Mouse (Mus musculus): ENCODE data around the gene Nxpe2. TPM values are rescaled to one million over a fixed set of nuclear protein-coding genes. Genes with fewer than 3 reads are reported as not detected.

Nxpe2 gene
- polyA plus RNA-seq (2012; rRNA removed) = 1.2 and 1.3 TPM in 2 replicates

DNA sequence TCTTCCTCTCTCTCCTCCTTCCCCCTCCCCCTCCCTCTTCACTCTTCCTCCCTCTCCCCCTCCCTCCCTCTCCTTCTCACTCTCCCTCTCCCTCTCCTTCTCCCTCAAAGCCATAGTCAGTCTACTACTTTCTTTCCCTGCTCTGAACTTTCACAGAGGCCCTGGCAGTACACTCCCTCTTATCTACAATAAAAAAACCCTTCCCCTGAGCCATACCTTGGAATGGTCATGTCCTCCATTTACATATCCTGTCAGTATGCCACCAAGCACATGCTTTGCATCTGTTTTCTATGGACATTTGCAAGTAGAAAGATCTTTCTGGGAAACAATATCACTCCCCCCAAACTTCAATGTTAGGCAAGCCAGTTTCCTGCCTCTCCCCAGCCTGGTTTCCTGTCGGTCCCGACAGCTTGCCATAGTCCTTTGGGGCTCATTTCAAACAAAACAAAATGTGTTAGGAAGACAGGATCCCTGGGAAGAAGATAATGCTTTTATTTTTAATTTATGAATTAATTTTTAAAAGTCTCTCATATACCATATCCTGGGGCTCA is at the start of gene Nxpe2:
TSS of gene Nxpe2 (minus strand) at position 307 of the 551 bp plus-strand sequence.
- Histone ChIP-seq H3K4me3 (ENCODE audit: control insufficient read depth, low read depth, low read length) (no peak within 1 kb of the TSS), H3K27me3 (ENCODE audit: control insufficient read depth, insufficient read depth, low read length) (no peaks in the 10 kb centered on the region), H3K4me1 (ENCODE audit: control insufficient read depth, insufficient read depth, low read length) (no peaks in the 10 kb centered on the region), H3K27ac (ENCODE audit: control insufficient read depth, insufficient read depth, low read depth, low read length) (no peak within 1 kb of the TSS), H3K36me3 (ENCODE audit: control insufficient read depth, insufficient read depth, low read length) (no peaks in the 10 kb centered on the region)
- TF ChIP-seq CTCF (IDR thresholded peaks at IDR 0.05; ENCODE audit: control insufficient read depth, insufficient read depth, insufficient replicate concordance, low read depth, low read length) = no peak
- no peak for TF ChIP-seq POLR2A (IDR thresholded peaks at IDR 0.05; ENCODE audit: control insufficient read depth, low read depth, low read length)

DNA sequence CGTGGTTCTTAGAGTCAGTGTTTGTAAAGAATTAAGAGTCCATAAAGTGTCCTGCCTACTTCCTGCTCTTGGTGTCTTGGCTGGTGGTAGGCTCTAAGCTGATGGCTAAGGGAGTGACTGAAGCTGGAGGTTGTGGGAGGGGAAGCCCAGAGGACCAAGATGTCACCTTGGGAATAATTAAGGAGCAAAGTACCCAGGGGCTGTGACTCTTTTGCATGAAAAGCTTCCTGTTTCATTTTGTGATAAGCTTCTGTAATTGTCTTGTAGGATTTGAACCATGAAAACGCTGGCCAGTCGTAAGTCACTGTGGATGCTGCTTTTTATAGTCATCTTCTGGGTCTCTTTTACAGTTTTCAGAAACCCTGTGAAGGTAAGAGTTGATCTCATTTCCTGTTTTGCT is 36.7 kb upstream of the Nxpe2 start:
- TF ChIP-seq POLR2A (IDR thresholded peaks at IDR 0.05; ENCODE audit: control insufficient read depth, low read depth, low read length) (no peak), CTCF (IDR thresholded peaks at IDR 0.05; ENCODE audit: control insufficient read depth, insufficient read depth, insufficient replicate concordance, low read depth, low read length) (no peak)

DNA sequence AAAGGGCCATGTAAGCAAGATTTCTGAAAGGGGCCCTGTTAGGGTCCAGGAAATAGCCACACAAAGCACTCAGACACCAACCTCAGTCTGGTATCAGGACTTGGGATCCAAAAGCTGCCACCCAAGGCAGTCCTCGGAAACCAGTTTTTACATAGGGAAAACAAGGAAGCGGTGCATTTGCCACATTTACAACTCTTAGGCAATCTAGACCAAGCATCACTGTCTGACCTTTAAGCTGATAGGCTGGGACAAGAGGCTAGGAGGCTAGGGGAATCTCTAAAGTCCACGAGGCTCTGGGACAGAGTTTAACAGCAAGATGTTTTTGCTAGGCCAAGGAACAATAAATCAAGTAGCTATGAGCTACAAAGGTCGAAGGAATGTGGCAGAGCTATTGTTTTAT is 35.2 kb upstream of the Nxpe2 start:
- TF ChIP-seq CTCF (IDR thresholded peaks at IDR 0.05; ENCODE audit: control insufficient read depth, insufficient read depth, insufficient replicate concordance, low read depth, low read length) (no peak), POLR2A (IDR thresholded peaks at IDR 0.05; ENCODE audit: control insufficient read depth, low read depth, low read length) (no peak)
- no peak overlapping the region for H3K4me3 ChIP-seq (ENCODE audit: control insufficient read depth, low read depth, low read length)
- no peaks in the 10 kb centered on the region for H3K27me3 ChIP-seq (ENCODE audit: control insufficient read depth, insufficient read depth, low read length)
- no peaks in the 10 kb centered on the region for H3K4me1 ChIP-seq (ENCODE audit: control insufficient read depth, insufficient read depth, low read length)
- no peak overlapping the region for H3K27ac ChIP-seq (ENCODE audit: control insufficient read depth, insufficient read depth, low read depth, low read length)
- no peaks in the 10 kb centered on the region for H3K36me3 ChIP-seq (ENCODE audit: control insufficient read depth, insufficient read depth, low read length)

More for the DNA sequence above, 36.7 kb upstream of the Nxpe2 start:
- H3K36me3 ChIP-seq (ENCODE audit: control insufficient read depth, insufficient read depth, low read length) = no peaks in the 10 kb centered on the region
- no peak overlapping the region for H3K4me3 ChIP-seq (ENCODE audit: control insufficient read depth, low read depth, low read length)
- no peaks in the 10 kb centered on the region for H3K27me3 ChIP-seq (ENCODE audit: control insufficient read depth, insufficient read depth, low read length)
- H3K4me1 ChIP-seq (ENCODE audit: control insufficient read depth, insufficient read depth, low read length) = no peaks in the 10 kb centered on the region
- no peak overlapping the region for H3K27ac ChIP-seq (ENCODE audit: control insufficient read depth, insufficient read depth, low read depth, low read length)

DNA sequence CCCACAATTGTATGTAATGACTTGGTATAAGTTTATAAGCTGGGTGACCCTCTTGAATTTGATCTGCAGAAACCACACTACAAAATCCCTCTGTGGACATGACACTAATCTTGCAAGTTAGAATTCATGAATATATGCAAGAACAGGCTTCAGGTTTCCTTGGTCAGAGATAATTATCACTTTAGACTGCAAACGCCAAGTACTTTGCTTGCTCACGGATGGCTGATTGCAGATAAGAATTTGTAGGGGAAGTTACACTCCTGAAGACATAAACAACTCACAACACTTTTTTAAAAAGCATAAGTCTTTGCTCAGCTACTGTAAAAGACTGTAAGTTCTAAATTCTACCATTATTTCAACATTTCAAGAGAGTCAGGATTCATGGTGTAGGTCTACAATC is 21.1 kb upstream of the Nxpe2 start:
- Histone ChIP-seq H3K36me3 (ENCODE audit: control insufficient read depth, insufficient read depth, low read length) (no peaks in the 10 kb centered on the region), H3K4me3 (ENCODE audit: control insufficient read depth, low read depth, low read length) (no peak overlapping the region)

DNA sequence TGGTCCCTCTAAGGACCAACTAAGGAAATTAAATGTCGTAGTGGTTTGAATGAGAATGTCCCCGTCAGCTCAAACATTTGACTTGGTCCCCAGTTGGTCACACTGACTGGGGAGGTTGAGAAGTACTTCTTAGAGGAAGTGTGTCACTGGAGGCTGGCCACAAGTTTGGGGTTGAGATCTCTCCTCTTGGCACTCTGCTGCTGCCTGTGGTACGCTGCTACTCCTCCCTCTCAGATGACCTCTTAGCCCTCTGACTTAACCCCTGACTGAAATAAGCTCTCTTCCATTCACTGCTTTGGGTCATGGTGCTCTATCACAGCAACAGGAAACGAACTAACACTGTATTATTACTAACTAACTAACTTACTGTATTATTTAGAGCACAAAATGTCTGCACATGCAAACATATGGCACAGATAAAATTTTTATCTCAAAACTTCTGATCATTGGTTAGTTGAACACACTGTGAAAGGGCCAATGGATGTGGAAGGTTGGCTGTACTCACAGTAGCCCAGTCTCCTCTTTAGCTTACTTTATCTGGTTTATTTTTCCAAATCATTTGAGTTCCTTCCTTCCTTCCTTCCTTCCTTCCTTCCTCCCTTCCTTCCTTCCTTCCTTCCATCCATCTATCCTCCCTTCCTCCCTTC is 20.1 kb upstream of the Nxpe2 start:
- no peaks in the 10 kb centered on the region for H3K36me3 ChIP-seq (ENCODE audit: control insufficient read depth, insufficient read depth, low read length)
- TF ChIP-seq POLR2A (IDR thresholded peaks at IDR 0.05; ENCODE audit: control insufficient read depth, low read depth, low read length) = no peak
- TF ChIP-seq CTCF (IDR thresholded peaks at IDR 0.05; ENCODE audit: control insufficient read depth, insufficient read depth, insufficient replicate concordance, low read depth, low read length) = no peak
- no peak overlapping the region for H3K27ac ChIP-seq (ENCODE audit: control insufficient read depth, insufficient read depth, low read depth, low read length)
- H3K4me1 ChIP-seq (ENCODE audit: control insufficient read depth, insufficient read depth, low read length) = no peaks in the 10 kb centered on the region
- no peaks in the 10 kb centered on the region for H3K27me3 ChIP-seq (ENCODE audit: control insufficient read depth, insufficient read depth, low read length)
- no peak overlapping the region for H3K4me3 ChIP-seq (ENCODE audit: control insufficient read depth, low read depth, low read length)

More for the DNA sequence above, 21.1 kb upstream of the Nxpe2 start:
- Histone ChIP-seq H3K4me1 (ENCODE audit: control insufficient read depth, insufficient read depth, low read length) (no peaks in the 10 kb centered on the region), H3K27me3 (ENCODE audit: control insufficient read depth, insufficient read depth, low read length) (no peaks in the 10 kb centered on the region), H3K27ac (ENCODE audit: control insufficient read depth, insufficient read depth, low read depth, low read length) (no peak overlapping the region)
- TF ChIP-seq POLR2A (IDR thresholded peaks at IDR 0.05; ENCODE audit: control insufficient read depth, low read depth, low read length) (no peak), CTCF (IDR thresholded peaks at IDR 0.05; ENCODE audit: control insufficient read depth, insufficient read depth, insufficient replicate concordance, low read depth, low read length) (no peak)

DNA sequence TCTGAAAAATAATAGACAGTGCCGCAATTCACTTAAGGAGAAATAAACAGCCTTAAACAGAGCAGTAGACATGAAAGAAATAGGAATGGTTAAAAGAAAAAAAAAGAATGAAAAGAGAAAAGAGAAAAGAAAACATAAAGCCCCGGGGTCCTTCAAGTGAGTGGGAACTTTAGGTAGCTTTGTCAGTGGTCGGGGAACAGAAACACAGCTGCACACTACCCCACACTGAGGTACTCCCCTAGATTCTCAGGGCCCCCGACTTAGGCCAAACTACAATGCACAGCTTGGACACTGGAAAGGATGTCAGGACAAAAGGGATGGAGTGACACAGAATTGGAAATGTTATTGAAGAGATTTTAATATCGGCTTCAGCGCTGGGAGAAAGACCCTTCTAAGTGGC is 9.5 kb upstream of the Nxpe2 start:
- Histone ChIP-seq H3K36me3 (ENCODE audit: control insufficient read depth, insufficient read depth, low read length) (no peaks in the 10 kb centered on the region), H3K4me1 (ENCODE audit: control insufficient read depth, insufficient read depth, low read length) (no peaks in the 10 kb centered on the region), H3K27ac (ENCODE audit: control insufficient read depth, insufficient read depth, low read depth, low read length) (no peak overlapping the region), H3K27me3 (ENCODE audit: control insufficient read depth, insufficient read depth, low read length) (no peaks in the 10 kb centered on the region), H3K4me3 (ENCODE audit: control insufficient read depth, low read depth, low read length) (no peak overlapping the region)
- TF ChIP-seq POLR2A (IDR thresholded peaks at IDR 0.05; ENCODE audit: control insufficient read depth, low read depth, low read length) (no peak), CTCF (IDR thresholded peaks at IDR 0.05; ENCODE audit: control insufficient read depth, insufficient read depth, insufficient replicate concordance, low read depth, low read length) (no peak)

DNA sequence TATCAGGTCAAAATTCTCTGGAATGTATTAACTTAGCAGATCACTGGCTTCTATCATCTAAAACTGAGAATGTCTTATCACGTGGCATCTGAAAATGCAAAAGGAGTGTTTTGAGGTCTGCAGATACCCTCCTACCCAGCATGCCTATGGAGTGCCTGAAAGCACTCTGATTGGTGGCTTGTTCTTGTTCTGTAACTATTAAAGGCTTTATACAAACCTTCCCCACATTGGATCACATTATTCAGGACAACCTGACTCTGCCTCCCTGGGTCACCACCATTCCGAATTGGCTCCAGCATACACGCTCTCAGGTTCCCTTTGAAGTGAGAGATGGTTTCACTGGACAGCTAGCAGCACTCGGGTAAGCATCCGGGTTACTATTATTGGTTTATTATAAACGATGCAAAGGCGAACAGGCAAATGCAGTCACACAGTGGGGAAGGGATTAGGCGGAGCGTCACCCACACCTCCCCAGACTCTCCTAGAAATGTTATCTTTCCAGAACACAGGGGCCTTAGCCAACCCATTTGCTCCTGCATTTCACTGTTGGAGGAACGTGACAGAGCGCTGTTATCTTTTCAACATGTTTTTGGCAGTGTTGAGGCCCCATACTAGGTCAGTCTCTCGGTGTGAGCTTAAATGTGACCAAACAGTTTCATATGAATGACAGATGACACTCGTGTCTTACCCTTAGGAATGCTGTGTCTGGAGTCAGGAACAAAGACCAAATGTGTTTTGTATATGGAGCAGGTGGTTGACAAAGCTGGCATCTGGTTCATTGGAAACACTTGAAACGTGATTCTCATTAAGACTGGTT is 8.8 kb upstream of the Nxpe2 start:
- H3K4me1 ChIP-seq (ENCODE audit: control insufficient read depth, insufficient read depth, low read length) = no peaks in the 10 kb centered on the region
- no peak overlapping the region for H3K4me3 ChIP-seq (ENCODE audit: control insufficient read depth, low read depth, low read length)
- no peaks in the 10 kb centered on the region for H3K27me3 ChIP-seq (ENCODE audit: control insufficient read depth, insufficient read depth, low read length)
- TF ChIP-seq POLR2A (IDR thresholded peaks at IDR 0.05; ENCODE audit: control insufficient read depth, low read depth, low read length) (no peak), CTCF (IDR thresholded peaks at IDR 0.05; ENCODE audit: control insufficient read depth, insufficient read depth, insufficient replicate concordance, low read depth, low read length) (no peak)
- no peak overlapping the region for H3K27ac ChIP-seq (ENCODE audit: control insufficient read depth, insufficient read depth, low read depth, low read length)
- no peaks in the 10 kb centered on the region for H3K36me3 ChIP-seq (ENCODE audit: control insufficient read depth, insufficient read depth, low read length)

Measured in testis, adult 2 months (tissue).